Mouse (Mus musculus): ENCODE results near the gene Arsg. TPM values are rescaled to one million over a fixed set of nuclear protein-coding genes. Genes with fewer than 3 reads are reported as not detected.
A peak's percentile ranks its signal among the peaks of the same experiment; 100 is the strongest.

The Arsg gene
- polyA plus RNA-seq, 1 experiment: 0.51 TPM

GRCm38 (mm10) chr11:109607600-109607999 is 134.4 kb downstream of the Arsg start:
- no peak overlapping the region for H3K4me3 ChIP-seq (ENCODE audit: insufficient read depth, poor library complexity, severe bottlenecking)
- peaks cover 9% of the 10 kb centered on the region for H3K36me3 ChIP-seq (ENCODE audit: control insufficient read depth, insufficient read depth)
- peaks cover 40% of the 10 kb centered on the region for H3K79me2 ChIP-seq (ENCODE audit: control insufficient read depth, insufficient read depth)
- H3K27me3 ChIP-seq (ENCODE audit: control insufficient read depth, insufficient read depth, insufficient read length): no peaks in the 10 kb centered on the region
- peaks cover 9% of the 10 kb centered on the region for H3K79me3 ChIP-seq (ENCODE audit: low read depth)
- H3ac ChIP-seq (ENCODE audit: control insufficient read depth, insufficient read length, low read depth): no peak overlapping the region
- no peak for TF ChIP-seq MAX (IDR thresholded peaks at IDR 0.05)
- TF ChIP-seq USF1 (IDR thresholded peaks at IDR 0.05; ENCODE audit: low read depth): no peak
- no peak for TF ChIP-seq FOSL1 (IDR thresholded peaks at IDR 0.05; ENCODE audit: insufficient read depth, low read length, poor library complexity, severe bottlenecking)
- TF ChIP-seq MYOG (IDR thresholded peaks at IDR 0.05; ENCODE audit: control insufficient read depth, extremely low read depth, insufficient read length): no peak

GRCm38 (mm10) chr11:109608976-109609625 is 135.9 kb downstream of the Arsg start:
- Histone ChIP-seq H3K4me3 (ENCODE audit: insufficient read depth, poor library complexity, severe bottlenecking) (no peak overlapping the region), H3K36me3 (ENCODE audit: control insufficient read depth, insufficient read depth) (no peaks in the 10 kb centered on the region), H3ac (ENCODE audit: control insufficient read depth, insufficient read length, low read depth) (peak overlapping the region; percentile 35), H3K79me3 (ENCODE audit: low read depth) (peaks cover 9% of the 10 kb centered on the region), H3K79me2 (ENCODE audit: control insufficient read depth, insufficient read depth) (peaks cover 40% of the 10 kb centered on the region), H3K27me3 (ENCODE audit: control insufficient read depth, insufficient read depth, insufficient read length) (no peaks in the 10 kb centered on the region)
- no peak for TF ChIP-seq USF1 (IDR thresholded peaks at IDR 0.05; ENCODE audit: low read depth)
- no peak for TF ChIP-seq MAX (IDR thresholded peaks at IDR 0.05)
- TF ChIP-seq MYOD1 (IDR thresholded peaks at IDR 0.05; ENCODE audit: control insufficient read depth, insufficient read length, low read depth): no peak
- no peak for TF ChIP-seq CEBPB (IDR thresholded peaks at IDR 0.05; ENCODE audit: low read depth)
- TF ChIP-seq FOSL1 (IDR thresholded peaks at IDR 0.05; ENCODE audit: insufficient read depth, low read length, poor library complexity, severe bottlenecking): no peak
- TF ChIP-seq MYOG (IDR thresholded peaks at IDR 0.05; ENCODE audit: control insufficient read depth, extremely low read depth, insufficient read length): no peak
- no peak for TF ChIP-seq CTCF (IDR thresholded peaks at IDR 0.05; ENCODE audit: control insufficient read depth, insufficient read depth, insufficient read length)

GRCm38 (mm10) chr11:109610046-109610794 is 137.0 kb downstream of the Arsg start:
- Histone ChIP-seq H3K79me2 (ENCODE audit: control insufficient read depth, insufficient read depth) (peaks cover 40% of the 10 kb centered on the region), H3K4me3 (ENCODE audit: insufficient read depth, poor library complexity, severe bottlenecking) (peak overlapping the region; percentile 58), H3K36me3 (ENCODE audit: control insufficient read depth, insufficient read depth) (no peaks in the 10 kb centered on the region), H3ac (ENCODE audit: control insufficient read depth, insufficient read length, low read depth) (peak overlapping the region; percentile 50), H3K79me3 (ENCODE audit: low read depth) (peaks cover 9% of the 10 kb centered on the region), H3K27me3 (ENCODE audit: control insufficient read depth, insufficient read depth, insufficient read length) (no peaks in the 10 kb centered on the region)
- TF ChIP-seq MYOG (IDR thresholded peaks at IDR 0.05; ENCODE audit: control insufficient read depth, extremely low read depth, insufficient read length) (no peak), CEBPB (IDR thresholded peaks at IDR 0.05; ENCODE audit: low read depth) (no peak), USF1 (IDR thresholded peaks at IDR 0.05; ENCODE audit: low read depth) (no peak), MAX (IDR thresholded peaks at IDR 0.05) (no peak), CTCF (IDR thresholded peaks at IDR 0.05; ENCODE audit: control insufficient read depth, insufficient read depth, insufficient read length) (no peak), FOSL1 (IDR thresholded peaks at IDR 0.05; ENCODE audit: insufficient read depth, low read length, poor library complexity, severe bottlenecking) (no peak), MYOD1 (IDR thresholded peaks at IDR 0.05; ENCODE audit: control insufficient read depth, insufficient read length, low read depth) (no peak)

- Histone ChIP-seq H3K79me3 (ENCODE audit: low read depth) (peaks cover 9% of the 10 kb centered on the region), H3K79me2 (ENCODE audit: control insufficient read depth, insufficient read depth) (peaks cover 40% of the 10 kb centered on the region), H3K4me3 (ENCODE audit: insufficient read depth, poor library complexity, severe bottlenecking) (peak overlapping the region; percentile 58), H3K27me3 (ENCODE audit: control insufficient read depth, insufficient read depth, insufficient read length) (no peaks in the 10 kb centered on the region), H3K36me3 (ENCODE audit: control insufficient read depth, insufficient read depth) (no peaks in the 10 kb centered on the region), H3ac (ENCODE audit: control insufficient read depth, insufficient read length, low read depth) (peak overlapping the region; percentile 50)
- peak; percentile 5 for TF ChIP-seq CTCF (IDR thresholded peaks at IDR 0.05; ENCODE audit: control insufficient read depth, insufficient read depth, insufficient read length)
- TF ChIP-seq FOSL1 (IDR thresholded peaks at IDR 0.05; ENCODE audit: insufficient read depth, low read length, poor library complexity, severe bottlenecking): no peak
Measured at GRCm38 (mm10) chr11:109610795-109611302, 137.7 kb downstream of the Arsg start.

- H3K36me3 ChIP-seq (ENCODE audit: control insufficient read depth, insufficient read depth): no peaks in the 10 kb centered on the region
- no peaks in the 10 kb centered on the region for H3K27me3 ChIP-seq (ENCODE audit: control insufficient read depth, insufficient read depth, insufficient read length)
- H3K79me3 ChIP-seq (ENCODE audit: low read depth): peaks cover 5% of the 10 kb centered on the region
- peaks cover 40% of the 10 kb centered on the region for H3K79me2 ChIP-seq (ENCODE audit: control insufficient read depth, insufficient read depth)
- TF ChIP-seq CEBPB (IDR thresholded peaks at IDR 0.05; ENCODE audit: low read depth): no peak
- TF ChIP-seq MAX (IDR thresholded peaks at IDR 0.05): peak; percentile 99
- TF ChIP-seq FOSL1 (IDR thresholded peaks at IDR 0.05; ENCODE audit: insufficient read depth, low read length, poor library complexity, severe bottlenecking): no peak
- TF ChIP-seq CTCF (IDR thresholded peaks at IDR 0.05; ENCODE audit: control insufficient read depth, insufficient read depth, insufficient read length): no peak
- TF ChIP-seq USF1 (IDR thresholded peaks at IDR 0.05; ENCODE audit: low read depth): peak; percentile 87
- peak within 1 kb of the TSS; percentile 58 for H3K4me3 ChIP-seq (ENCODE audit: insufficient read depth, poor library complexity, severe bottlenecking)
- H3ac ChIP-seq (ENCODE audit: control insufficient read depth, insufficient read length, low read depth): peak within 1 kb of the TSS; percentile 50
Measured at GRCm38 (mm10) chr11:109611303-109612149, 138.4 kb downstream of the Arsg start, which contains the start of gene Wipi1. TSS of gene Wipi1 (minus strand) at chr11:109611967.
